Mouse (Mus musculus): ENCODE data around the gene Cdkn1c. TPM values are rescaled to one million over a fixed set of nuclear protein-coding genes. Genes with fewer than 3 reads are reported as not detected.

Cdkn1c gene
- polyA plus RNA-seq (2016; fragmentation: Nextera tagmentation; extraction: Ambion mirVana), result 1,218 and 1,354 TPM in 2 replicates

DNA sequence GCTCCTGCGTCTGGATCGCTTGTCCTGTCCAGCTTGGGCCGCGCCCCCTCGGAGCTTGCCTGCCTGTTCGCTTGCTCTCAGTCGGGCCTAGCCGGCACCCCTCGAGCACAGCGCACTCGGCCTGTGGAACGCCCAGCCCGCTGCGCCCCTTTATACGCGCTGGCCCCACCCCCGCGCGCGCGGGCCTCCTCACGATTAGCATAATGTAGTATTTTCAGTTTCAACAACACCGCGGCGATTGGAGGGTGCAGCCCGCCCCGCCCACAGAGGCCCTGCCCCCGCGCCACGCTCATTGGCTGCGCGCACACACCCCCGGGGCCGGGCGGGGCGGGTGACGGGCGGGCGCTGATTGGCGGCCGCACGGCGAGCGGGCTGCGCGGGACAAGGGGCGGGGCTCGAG, at the start of gene Cdkn1c:
Cdkn1c (minus strand) TSS at position 177 of the 400 bp plus-strand sequence.
- ATAC-seq (ENCODE audit: insufficient number of reproducible peaks, low FRiP score), result peak; percentile 88
- Histone ChIP-seq H3K4me3 (peak within 1 kb of the TSS; percentile 59), H3K9me3 (replicated peaks) (peaks cover 28% of the 10 kb centered on the region), H3K27me3 (replicated peaks) (peaks cover 13% of the 10 kb centered on the region; the same call in 1 of the 2 replicates), H3K36me3 (no peaks in the 10 kb centered on the region), H3K4me1 (replicated peaks) (peaks cover 38% of the 10 kb centered on the region), H3K4me2 (peak within 1 kb of the TSS; percentile 73), H3K27ac (ENCODE audit: poor library complexity, severe bottlenecking) (peak within 1 kb of the TSS; percentile 77), H3K9ac (peak within 1 kb of the TSS; percentile 85)
- 23% methylated on average over 48 of the region's 48 CpGs for WGBS

GRCm38 (mm10) chr7:143509566-143509965, 48.7 kb upstream of the Cdkn1c start:
- ATAC-seq (ENCODE audit: insufficient number of reproducible peaks, low FRiP score), result no peak
- Histone ChIP-seq H3K9ac (no peak overlapping the region), H3K9me3 (replicated peaks) (no peaks in the 10 kb centered on the region), H3K27me3 (replicated peaks) (peaks cover 5% of the 10 kb centered on the region), H3K4me3 (no peak overlapping the region), H3K36me3 (peaks cover 26% of the 10 kb centered on the region), H3K4me2 (no peak overlapping the region), H3K27ac (ENCODE audit: poor library complexity, severe bottlenecking) (no peak overlapping the region), H3K4me1 (replicated peaks) (no peaks in the 10 kb centered on the region)
- 61% methylated on average over 1 of the region's 1 CpGs for WGBS

GRCm38 (mm10) chr7:143506675-143507074, 45.8 kb upstream of the Cdkn1c start:
- no peak for ATAC-seq (ENCODE audit: insufficient number of reproducible peaks, low FRiP score)

GRCm38 (mm10) chr7:143506271-143506670, 45.4 kb upstream of the Cdkn1c start:
- ATAC-seq (ENCODE audit: insufficient number of reproducible peaks, low FRiP score), result no peak
- Histone ChIP-seq H3K9me3 (replicated peaks) (no peaks in the 10 kb centered on the region), H3K27ac (ENCODE audit: poor library complexity, severe bottlenecking) (no peak overlapping the region), H3K9ac (no peak overlapping the region), H3K4me3 (no peak overlapping the region), H3K4me1 (replicated peaks) (peaks cover 12% of the 10 kb centered on the region), H3K36me3 (no peaks in the 10 kb centered on the region), H3K27me3 (replicated peaks) (peaks cover 35% of the 10 kb centered on the region), H3K4me2 (no peak overlapping the region)
- WGBS, result 62% methylated on average over 7 of the region's 7 CpGs

More at GRCm38 (mm10) chr7:143506675-143507074, 45.8 kb upstream of the Cdkn1c start:
- no peak overlapping the region for H3K4me2 ChIP-seq
- H3K27ac ChIP-seq (ENCODE audit: poor library complexity, severe bottlenecking), result no peak overlapping the region
- no peaks in the 10 kb centered on the region for H3K36me3 ChIP-seq
- H3K4me1 ChIP-seq (replicated peaks), result peaks cover 9% of the 10 kb centered on the region
- H3K9ac ChIP-seq, result no peak overlapping the region
- H3K4me3 ChIP-seq, result no peak overlapping the region
- H3K9me3 ChIP-seq (replicated peaks), result no peaks in the 10 kb centered on the region
- 24% methylated on average over 7 of the region's 7 CpGs for WGBS
- H3K27me3 ChIP-seq (replicated peaks), result peaks cover 31% of the 10 kb centered on the region

DNA sequence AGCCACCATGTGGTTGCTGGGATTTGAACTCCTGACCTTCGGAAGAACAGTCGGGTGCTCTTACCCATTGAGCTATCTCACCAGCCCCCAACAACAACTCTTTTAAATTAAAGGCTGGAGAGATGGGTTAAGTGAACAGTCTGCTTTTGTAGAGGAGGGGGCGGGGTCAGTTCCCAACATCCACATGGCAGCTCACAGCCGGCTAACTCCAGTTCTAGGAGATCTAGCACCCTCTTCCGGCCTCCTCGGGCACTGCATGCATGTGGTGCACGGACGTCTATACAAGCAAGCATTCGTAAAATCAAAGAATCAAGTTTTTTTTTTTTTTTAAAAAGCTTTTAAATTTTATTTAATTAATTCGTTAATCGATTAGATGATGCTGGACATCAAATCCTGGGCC, 45.0 kb upstream of the Cdkn1c start:
- 24% methylated on average over 11 of the region's 11 CpGs for WGBS
- Histone ChIP-seq H3K4me1 (replicated peaks) (peaks cover 12% of the 10 kb centered on the region), H3K9me3 (replicated peaks) (no peaks in the 10 kb centered on the region), H3K27me3 (replicated peaks) (peaks cover 40% of the 10 kb centered on the region), H3K9ac (no peak overlapping the region), H3K36me3 (no peaks in the 10 kb centered on the region), H3K27ac (ENCODE audit: poor library complexity, severe bottlenecking) (no peak overlapping the region), H3K4me2 (no peak overlapping the region), H3K4me3 (no peak overlapping the region)
- no peak for ATAC-seq (ENCODE audit: insufficient number of reproducible peaks, low FRiP score)

DNA sequence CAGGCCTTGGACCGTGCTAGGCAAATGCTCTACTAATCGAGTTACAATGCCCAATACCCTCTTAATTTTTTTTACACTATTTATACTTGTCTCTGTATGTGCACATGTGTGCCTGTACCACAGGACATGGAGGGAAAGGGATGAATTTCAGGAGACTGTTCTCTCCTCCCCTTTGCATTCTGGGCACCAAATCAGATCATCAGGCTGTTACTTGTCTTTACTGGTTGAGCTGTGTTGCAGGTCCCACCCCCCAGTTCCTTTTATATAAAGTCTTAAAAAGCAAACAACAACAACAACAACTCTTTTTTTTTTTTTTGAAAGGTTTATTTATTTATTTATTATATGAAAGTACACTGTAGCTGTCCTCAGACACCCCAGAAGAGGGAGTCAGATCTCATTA, 44.6 kb upstream of the Cdkn1c start:
- H3K9me3 ChIP-seq (replicated peaks), result no peaks in the 10 kb centered on the region
- no peak overlapping the region for H3K4me2 ChIP-seq
- WGBS, result 73% methylated on average over 2 of the region's 2 CpGs
- peaks cover 44% of the 10 kb centered on the region for H3K27me3 ChIP-seq (replicated peaks)
- no peak overlapping the region for H3K4me3 ChIP-seq
- no peak for ATAC-seq (ENCODE audit: insufficient number of reproducible peaks, low FRiP score)
- H3K27ac ChIP-seq (ENCODE audit: poor library complexity, severe bottlenecking), result no peak overlapping the region
- peaks cover 12% of the 10 kb centered on the region for H3K4me1 ChIP-seq (replicated peaks)
- no peaks in the 10 kb centered on the region for H3K36me3 ChIP-seq
- H3K9ac ChIP-seq, result no peak overlapping the region

DNA sequence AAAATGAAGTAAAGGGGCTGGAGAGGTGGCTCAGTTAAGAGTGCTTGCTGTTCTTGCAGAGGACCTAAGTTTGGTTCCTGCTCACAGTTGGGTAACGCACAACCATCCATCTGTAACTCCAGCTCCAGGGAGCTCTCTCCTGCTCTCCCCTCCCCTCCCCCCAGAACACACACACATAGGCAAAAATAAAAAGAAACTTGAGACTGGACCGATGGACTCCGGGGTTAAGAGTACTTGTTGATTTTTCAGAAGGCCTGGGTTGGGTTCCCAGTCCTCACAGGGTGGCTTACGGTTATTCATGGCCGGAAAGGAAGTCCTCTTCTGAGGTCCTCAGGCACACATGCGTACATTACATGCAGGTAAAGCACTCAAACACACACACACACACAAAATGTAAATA, 43.1 kb upstream of the Cdkn1c start:
- no peaks in the 10 kb centered on the region for H3K36me3 ChIP-seq
- ATAC-seq (ENCODE audit: insufficient number of reproducible peaks, low FRiP score), result no peak
- peaks cover 52% of the 10 kb centered on the region for H3K27me3 ChIP-seq (replicated peaks)
- H3K9me3 ChIP-seq (replicated peaks), result no peaks in the 10 kb centered on the region
- 84% methylated on average over 6 of the region's 6 CpGs for WGBS
- H3K9ac ChIP-seq, result no peak overlapping the region
- no peak overlapping the region for H3K4me2 ChIP-seq
- peaks cover 12% of the 10 kb centered on the region for H3K4me1 ChIP-seq (replicated peaks)
- no peak overlapping the region for H3K4me3 ChIP-seq
- H3K27ac ChIP-seq (ENCODE audit: poor library complexity, severe bottlenecking), result no peak overlapping the region

GRCm38 (mm10) chr7:143502418-143503200, 41.8 kb upstream of the Cdkn1c start, which contains the start of gene Phlda2:
Gene Phlda2, minus strand, starts transcription at chr7:143503150.
- peak within 1 kb of the TSS; percentile 55 for H3K9ac ChIP-seq
- 0 out of 2 replicates have a peak, but pooled peaks have one; percentile 14 for ATAC-seq (ENCODE audit: insufficient number of reproducible peaks, low FRiP score)
- peaks cover 66% of the 10 kb centered on the region for H3K27me3 ChIP-seq (replicated peaks)
- peak within 1 kb of the TSS; percentile 50 for H3K4me3 ChIP-seq
- H3K4me1 ChIP-seq (replicated peaks), result peaks cover 12% of the 10 kb centered on the region
- H3K9me3 ChIP-seq (replicated peaks), result no peaks in the 10 kb centered on the region
- H3K4me2 ChIP-seq, result peak within 1 kb of the TSS; percentile 91
- no peaks in the 10 kb centered on the region for H3K36me3 ChIP-seq
- WGBS, result 2% methylated on average over 51 of the region's 51 CpGs
- H3K27ac ChIP-seq (ENCODE audit: poor library complexity, severe bottlenecking), result no peak within 1 kb of the TSS

GRCm38 (mm10) chr7:143501643-143502417, 41.0 kb upstream of the Cdkn1c start:
- WGBS, result 2% methylated on average over 55 of the region's 55 CpGs
- H3K9ac ChIP-seq, result peak overlapping the region; percentile 55
- peaks cover 12% of the 10 kb centered on the region for H3K4me1 ChIP-seq (replicated peaks)
- peak overlapping the region; percentile 50 for H3K4me3 ChIP-seq
- no peaks in the 10 kb centered on the region for H3K36me3 ChIP-seq
- H3K27me3 ChIP-seq (replicated peaks), result peaks cover 72% of the 10 kb centered on the region
- ATAC-seq (ENCODE audit: insufficient number of reproducible peaks, low FRiP score), result no peak
- H3K27ac ChIP-seq (ENCODE audit: poor library complexity, severe bottlenecking), result no peak overlapping the region
- no peaks in the 10 kb centered on the region for H3K9me3 ChIP-seq (replicated peaks)
- peak overlapping the region; percentile 91 for H3K4me2 ChIP-seq

- Histone ChIP-seq H3K4me2 (no peak overlapping the region), H3K4me3 (no peak overlapping the region), H3K9me3 (replicated peaks) (no peaks in the 10 kb centered on the region), H3K27ac (ENCODE audit: poor library complexity, severe bottlenecking) (no peak overlapping the region), H3K4me1 (replicated peaks) (peaks cover 12% of the 10 kb centered on the region), H3K9ac (no peak overlapping the region), H3K36me3 (no peaks in the 10 kb centered on the region), H3K27me3 (replicated peaks) (peaks cover 74% of the 10 kb centered on the region)
- ATAC-seq (ENCODE audit: insufficient number of reproducible peaks, low FRiP score), result no peak
- 34% methylated on average over 2 of the region's 2 CpGs for WGBS
These were observed 40.1 kb upstream of the Cdkn1c start for GRCm38 (mm10) chr7:143500912-143501311.

GRCm38 (mm10) chr7:143498584-143498983, 37.7 kb upstream of the Cdkn1c start:
- no peak overlapping the region for H3K27ac ChIP-seq (ENCODE audit: poor library complexity, severe bottlenecking)
- peaks cover 71% of the 10 kb centered on the region for H3K27me3 ChIP-seq (replicated peaks)
- no peaks in the 10 kb centered on the region for H3K36me3 ChIP-seq
- H3K9ac ChIP-seq, result no peak overlapping the region
- no peak for ATAC-seq (ENCODE audit: insufficient number of reproducible peaks, low FRiP score)
- 80% methylated on average over 4 of the region's 4 CpGs for WGBS
- H3K4me1 ChIP-seq (replicated peaks), result peaks cover 12% of the 10 kb centered on the region
- no peaks in the 10 kb centered on the region for H3K9me3 ChIP-seq (replicated peaks)
- no peak overlapping the region for H3K4me3 ChIP-seq
- no peak overlapping the region for H3K4me2 ChIP-seq

All from heart, embryonic 12.5 days (tissue).